Mouse (Mus musculus) ovary, adult 2 months (tissue): ENCODE data around the gene Smc3. TPM values are rescaled to one million over a fixed set of nuclear protein-coding genes. Genes with fewer than 3 reads are reported as not detected.

Source experiments
- polyA plus RNA-seq: library from polyadenylated mRNA; depleted of rRNA; stranded (reverse); fragments of >200 nt; gene quantifications from 2 replicates; pipeline ENCODE4 v1.2.3, GENCODE M21; 2012; rRNA removed

The Smc3 gene
- 2.9 and 3.5 TPM in 2 replicates for polyA plus RNA-seq

DNA sequence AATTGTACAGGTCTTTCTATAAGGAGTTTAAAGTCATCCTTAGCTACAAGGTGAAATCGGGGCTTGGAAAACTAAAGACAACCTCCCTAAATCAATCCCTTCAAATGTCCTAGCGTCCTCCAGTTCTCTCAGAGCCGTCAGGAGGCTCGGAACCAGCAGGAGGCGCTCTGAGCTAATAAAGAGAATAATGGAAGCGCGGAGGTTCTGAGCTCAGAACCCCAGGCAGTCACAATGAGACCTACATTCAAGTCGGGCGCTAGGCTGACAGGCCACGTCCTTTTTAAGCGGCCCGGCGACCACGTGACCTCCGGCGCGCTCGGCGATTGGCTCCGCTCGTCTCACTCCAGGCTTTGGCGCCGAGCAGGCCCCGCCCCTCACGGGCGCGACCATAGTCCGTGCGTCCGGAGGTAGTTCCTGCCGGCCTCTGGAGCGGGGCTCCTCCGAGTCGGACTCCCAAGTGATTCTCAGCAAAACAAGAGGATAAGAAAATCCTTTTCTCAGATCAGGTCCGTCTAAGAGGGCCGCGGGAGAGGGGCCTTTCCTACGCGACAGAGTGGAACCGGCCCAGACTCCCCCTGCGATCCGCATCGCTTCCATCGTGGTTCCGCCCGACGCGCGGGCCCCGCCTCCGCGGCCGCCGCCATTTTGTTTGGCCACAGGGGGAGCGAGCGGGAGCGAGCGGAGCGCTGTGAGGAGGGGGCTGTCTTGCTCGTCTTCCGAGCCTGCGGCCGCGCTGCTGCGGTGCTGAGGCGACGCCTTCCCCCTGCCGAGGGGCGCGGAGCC lies at the start of gene Smc3:
TSS of gene Smc3 (plus strand) at position 642 of the 783 bp plus-strand sequence.

DNA sequence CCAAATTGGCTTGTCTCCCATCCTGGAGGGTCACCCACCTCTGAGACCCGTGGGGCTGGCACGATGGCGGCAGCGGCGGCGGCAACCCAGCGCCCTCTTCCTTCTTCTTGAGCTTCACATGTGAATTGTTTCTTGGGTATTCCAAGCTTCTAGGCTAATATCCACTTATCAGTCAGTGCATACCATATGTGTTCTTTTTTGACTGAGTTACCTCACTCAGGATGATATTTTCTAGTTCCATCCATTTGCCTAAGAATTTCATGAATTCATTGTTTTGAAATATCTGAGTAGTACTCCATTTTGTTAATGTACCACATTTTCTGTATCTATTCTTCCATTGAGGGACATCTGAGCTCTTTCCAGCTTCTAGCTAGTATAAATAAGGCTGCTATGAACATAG lies 11.2 kb upstream of the Smc3 start, which contains the start of gene Nutf2-ps1:
TSS of gene Nutf2-ps1 (minus strand) at position 101 of the 400 bp plus-strand sequence.

DNA sequence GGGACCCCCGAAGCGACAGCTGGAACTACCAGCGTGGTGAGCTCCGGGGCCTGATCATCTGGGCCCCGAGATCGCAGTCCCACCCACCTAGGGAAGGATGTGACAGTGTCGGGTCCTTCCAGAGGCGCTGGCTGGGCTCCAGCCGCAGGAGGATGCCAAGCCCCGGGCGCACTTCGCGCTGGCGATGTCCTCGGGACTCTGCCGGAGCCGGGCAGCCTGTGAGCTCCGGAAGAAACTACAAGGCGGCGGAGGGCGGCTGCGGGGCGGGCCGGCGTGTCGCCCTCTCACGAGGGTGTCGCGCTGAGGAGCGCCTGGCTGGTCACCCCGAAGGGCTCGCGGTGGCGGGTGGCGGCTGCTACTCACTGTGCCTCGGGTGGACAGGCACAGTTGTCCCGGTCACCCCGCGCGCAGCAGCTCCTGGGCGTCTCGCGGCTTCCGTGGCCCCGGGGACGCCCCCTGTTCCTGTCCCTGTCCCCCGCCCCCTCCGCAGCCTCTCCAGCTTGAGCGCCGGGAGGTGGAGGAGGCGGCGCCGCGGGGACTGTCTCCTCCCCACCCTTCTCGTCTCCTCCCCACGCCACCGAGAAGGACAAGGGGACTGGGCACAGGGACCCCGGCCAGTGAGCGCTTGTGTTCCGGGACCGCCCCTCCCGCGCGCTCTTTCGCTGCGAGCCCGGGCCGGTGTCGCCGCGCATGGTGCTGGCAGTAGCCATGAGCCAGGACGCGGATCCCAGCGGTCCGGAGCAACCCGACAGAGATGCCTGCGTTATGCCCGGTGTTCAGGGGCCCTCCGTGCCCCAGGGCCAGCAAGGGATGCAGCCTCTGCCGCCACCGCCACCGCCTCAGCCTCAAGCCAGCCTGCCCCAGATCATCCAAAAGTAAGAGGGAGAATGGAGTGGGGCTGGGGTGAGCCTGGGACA lies 76.8 kb downstream of the Smc3 start, which contains the start of gene Rbm20:
TSS of gene Rbm20 (plus strand) at position 589 of the 917 bp plus-strand sequence.

Other genes with a start within 250 kb of the Smc3 start
- gene Gm10197, start 228.6 kb upstream of the Smc3 start, polyA plus RNA-seq, result not detected in 2 replicates
- 1.5 and 1.8 TPM in 2 replicates for gene Smndc1, start 209.8 kb upstream of the Smc3 start, polyA plus RNA-seq
- 20.7 and 26.3 TPM in 2 replicates for gene Dusp5, start 71.3 kb upstream of the Smc3 start, polyA plus RNA-seq
- 101 and 132 TPM in 2 replicates for gene Nutf2-ps1, start 11.3 kb upstream of the Smc3 start, polyA plus RNA-seq
- gene Rbm20, start 76.9 kb downstream of the Smc3 start, polyA plus RNA-seq, result 2.0 and 2.5 TPM in 2 replicates